Mouse (Mus musculus) gastrocnemius, adult 2 months (tissue): ENCODE results near the gene Casq2. TPM values are rescaled to one million over a fixed set of nuclear protein-coding genes. Genes with fewer than 3 reads are reported as not detected.
A peak's percentile ranks its signal among the peaks of the same experiment; 100 is the strongest.

Source experiments
- DNase-seq: peaks from one replicate; pipeline ENCODE4 v3.0.0; 2022
- H3K27ac ChIP-seq: fragments of 200-600 bp; 2 replicates; pipeline ENCODE4 v1.8.1; 2022; ENCODE audit warnings: mild to moderate bottlenecking
- H3K4me3 ChIP-seq: fragments of 200-600 bp; 2 replicates; pipeline ENCODE4 v1.8.1; 2022; ENCODE audit warnings: mild to moderate bottlenecking, moderate library complexity
- CTCF ChIP-seq: fragments of 200-600 bp; IDR thresholded peaks from 2 replicates; pipeline ENCODE4 v1.8.1; 2022; ENCODE audit warnings: antibody characterized with exemption, mild to moderate bottlenecking, moderate library complexity
- intact Hi-C: fragments of 180-260 bp; cut with DNase I; formaldehyde crosslinking; loops from one replicate; pipeline ENCODE4 v1.15.1; 2025
- total RNA-seq, 2 experiments: library from RNA; stranded (reverse); gene quantifications; 2 replicates each; pipeline ENCODE4 v1.2.3; 2021

The Casq2 gene
- total RNA-seq, 2 experiments from 2014 or later = 21.9 to 106 TPM

DNA sequence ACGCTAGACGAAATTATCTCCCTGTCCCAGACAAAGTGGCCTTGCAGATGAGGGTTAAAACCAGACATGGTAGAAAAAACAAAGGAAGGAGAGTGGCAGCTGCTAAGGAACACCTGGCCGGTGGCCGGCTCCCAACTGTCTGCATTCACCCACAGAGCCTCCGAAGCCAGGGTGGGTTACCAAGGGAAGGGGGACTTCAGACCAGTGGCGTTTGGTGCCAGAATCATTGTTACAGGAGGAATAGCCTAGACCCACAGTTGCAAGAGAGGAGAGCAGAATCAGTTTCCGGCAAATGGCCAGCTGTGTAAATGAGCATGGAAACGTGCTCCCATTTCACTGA is 23.6 kb upstream of the Casq2 start:
- TF ChIP-seq CTCF = no peak
- intact Hi-C loops = loop anchor here (5.0 kb wide), 1 partner anchor 165 kb away; no protein-coding TSS in a partner anchor
- Histone ChIP-seq H3K4me3 (no peak overlapping the region), H3K27ac (no peak overlapping the region)
- DNase-seq = no peak

DNA sequence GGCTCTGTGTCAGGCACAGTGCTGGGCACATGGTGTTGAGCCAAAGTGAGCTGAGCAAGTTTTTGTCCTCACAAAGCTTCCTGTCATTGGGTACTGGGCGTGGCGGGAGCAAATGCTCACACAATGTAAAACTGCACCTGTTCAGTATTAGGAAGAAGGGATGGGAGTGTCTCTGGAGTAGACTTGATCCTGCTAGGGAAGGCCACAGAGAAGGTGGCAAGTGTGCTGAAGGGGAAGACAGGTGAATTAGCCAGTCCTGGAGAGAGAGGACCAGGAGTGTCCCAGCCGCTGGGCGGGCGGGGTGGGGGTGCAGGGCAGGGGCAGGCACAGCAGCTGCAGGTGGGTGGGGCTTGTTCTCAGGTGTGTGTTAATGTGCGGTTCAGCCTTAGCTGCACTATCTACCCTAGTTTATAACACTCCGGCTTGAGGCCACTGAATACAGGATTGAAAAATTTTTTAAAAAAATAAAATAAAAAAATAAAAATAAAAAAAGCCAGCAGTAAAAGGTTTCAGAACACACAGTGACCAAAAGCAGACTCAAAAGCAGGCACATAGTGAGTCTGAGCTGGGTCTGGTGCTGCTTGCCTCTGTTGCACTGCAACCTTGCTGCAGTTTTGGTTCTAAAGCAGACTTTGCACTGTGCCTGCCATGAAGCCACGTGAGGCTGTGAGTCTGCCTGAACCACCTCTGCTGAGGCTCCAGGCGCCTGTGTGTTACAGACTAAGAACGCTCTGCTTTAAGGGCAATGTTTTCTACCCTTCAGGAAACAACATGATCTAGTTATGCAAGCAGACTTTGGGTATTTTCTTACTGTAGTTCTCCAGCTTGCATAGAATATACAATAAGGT is 22.7 kb upstream of the Casq2 start:
- no peak overlapping the region for H3K4me3 ChIP-seq
- no peak overlapping the region for H3K27ac ChIP-seq

GRCm38 (mm10) chr3:102064566-102064965 is 21.6 kb upstream of the Casq2 start:
- Histone ChIP-seq H3K4me3 (no peak overlapping the region), H3K27ac (no peak overlapping the region)
- intact Hi-C loops = loop anchor here (5.0 kb wide), 1 partner anchor 167 kb away; no protein-coding TSS in a partner anchor
- DNase-seq = no peak
- TF ChIP-seq CTCF = no peak

More for the DNA sequence above, 22.7 kb upstream of the Casq2 start:
- no peak for DNase-seq
- no peak for TF ChIP-seq CTCF
- intact Hi-C loops = loop anchor here (5.0 kb wide), 1 partner anchor 166 kb away; no protein-coding TSS in a partner anchor

GRCm38 (mm10) chr3:102067306-102067705 is 18.9 kb upstream of the Casq2 start:
- DNase-seq = no peak
- TF ChIP-seq CTCF = no peak
- intact Hi-C loops = no loop called here
- Histone ChIP-seq H3K27ac (no peak overlapping the region), H3K4me3 (no peak overlapping the region)

DNA sequence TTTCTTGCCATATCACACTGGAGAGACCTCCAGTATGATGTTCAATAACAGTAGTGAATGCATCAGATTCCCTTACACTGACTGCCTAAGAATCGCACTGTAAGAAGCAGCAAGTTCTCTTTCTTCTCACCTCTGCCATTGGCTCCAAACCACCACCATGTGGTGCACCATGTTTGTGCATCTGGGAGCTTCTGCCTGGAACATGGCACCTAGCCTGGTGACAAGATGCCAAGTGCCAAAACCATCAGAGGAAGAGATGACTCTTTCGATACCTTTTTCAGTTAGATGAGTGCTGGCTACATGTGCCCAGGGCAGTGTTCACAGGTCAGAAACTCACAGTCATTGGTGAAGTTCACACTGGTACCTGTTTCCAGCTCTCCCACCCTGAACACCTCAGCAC is 18.4 kb upstream of the Casq2 start:
- Histone ChIP-seq H3K27ac (no peak overlapping the region), H3K4me3 (no peak overlapping the region)
- no peak for TF ChIP-seq CTCF
- no peak for DNase-seq
- intact Hi-C loops = no loop called here

GRCm38 (mm10) chr3:102069260-102069659 is 17.0 kb upstream of the Casq2 start:
- intact Hi-C loops = no loop called here
- DNase-seq = no peak
- Histone ChIP-seq H3K27ac (no peak overlapping the region), H3K4me3 (no peak overlapping the region)
- no peak for TF ChIP-seq CTCF

DNA sequence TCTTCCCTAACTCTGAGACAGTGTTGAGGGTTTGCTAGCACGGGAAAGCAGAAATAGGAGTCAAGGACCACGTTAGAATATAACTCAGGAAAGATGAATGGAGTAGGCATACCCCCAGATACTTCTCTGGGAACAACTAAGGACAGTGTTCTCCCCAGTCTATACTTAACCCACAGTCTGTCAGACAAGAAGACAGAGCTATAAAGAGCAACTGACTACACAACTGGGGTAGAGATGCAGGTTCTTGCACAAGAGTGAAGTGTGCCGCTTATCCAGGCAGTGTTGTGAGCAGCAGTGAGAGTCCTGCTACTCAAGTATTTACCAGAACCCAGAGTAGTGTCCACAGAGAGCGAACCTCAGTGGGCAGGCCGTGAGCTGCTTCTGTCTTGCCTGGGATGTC is 16.5 kb upstream of the Casq2 start:
- intact Hi-C loops = no loop called here
- no peak overlapping the region for H3K27ac ChIP-seq

GRCm38 (mm10) chr3:102070360-102070759 is 15.9 kb upstream of the Casq2 start:
- Histone ChIP-seq H3K27ac (no peak overlapping the region), H3K4me3 (no peak overlapping the region)
- intact Hi-C loops = no loop called here
- DNase-seq = no peak
- TF ChIP-seq CTCF = no peak

More for the DNA sequence above, 16.5 kb upstream of the Casq2 start:
- no peak for TF ChIP-seq CTCF
- H3K4me3 ChIP-seq = no peak overlapping the region
- DNase-seq = no peak

- H3K27ac ChIP-seq = no peak overlapping the region
- no peak for TF ChIP-seq CTCF
- no peak overlapping the region for H3K4me3 ChIP-seq
- no peak for DNase-seq
- intact Hi-C loops = no loop called here
Measured at GRCm38 (mm10) chr3:102071016-102071415, 15.2 kb upstream of the Casq2 start.

DNA sequence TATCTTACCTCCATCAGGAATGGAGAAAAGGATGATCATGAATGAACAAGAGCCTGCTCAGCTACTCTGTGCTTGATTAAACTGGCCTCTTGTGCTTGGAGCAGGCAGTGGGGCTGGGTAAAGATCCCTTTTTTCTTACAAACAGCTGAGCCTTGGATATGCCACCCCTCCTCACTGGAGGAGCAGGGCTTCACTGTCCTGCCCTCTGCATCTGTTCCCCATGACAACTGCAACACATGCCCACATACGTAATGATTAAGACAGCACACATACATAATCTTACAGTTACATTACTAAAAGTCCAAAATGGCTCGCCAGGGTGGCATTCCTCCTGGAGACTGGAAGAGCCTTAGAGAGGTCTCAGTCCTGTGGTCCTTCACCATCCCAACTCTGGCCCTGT is 6.8 kb upstream of the Casq2 start:
- no peak for TF ChIP-seq CTCF

DNA sequence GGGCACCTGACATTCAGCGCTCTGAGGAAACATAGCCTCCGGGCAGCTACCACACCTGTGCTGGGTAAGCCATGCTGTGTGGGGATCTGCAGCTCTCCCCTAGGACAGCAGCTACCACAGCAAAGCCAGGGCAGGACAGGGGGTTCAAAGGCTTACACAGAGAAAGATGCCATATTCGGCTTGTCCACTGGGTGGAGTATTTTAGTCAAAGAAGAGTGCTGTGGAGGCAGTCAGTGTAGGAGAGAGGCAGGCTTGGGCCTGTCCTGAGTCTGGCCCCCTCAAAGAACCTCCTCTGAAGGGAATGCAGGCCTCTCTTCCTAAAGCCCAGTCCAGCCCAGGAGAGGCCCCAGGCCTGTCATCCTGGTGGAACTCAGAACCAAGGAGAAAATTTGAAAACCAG is 4.4 kb upstream of the Casq2 start:
- peak; percentile 67 for DNase-seq
- TF ChIP-seq CTCF = peak; percentile 88
- H3K27ac ChIP-seq = no peak overlapping the region
- intact Hi-C loops = loop anchor here (1.0 to 10.0 kb wide), 3 partner anchors 39 to 613 kb away; no protein-coding TSS in a partner anchor
- no peak overlapping the region for H3K4me3 ChIP-seq

More for the DNA sequence above, 6.8 kb upstream of the Casq2 start:
- no peak overlapping the region for H3K4me3 ChIP-seq
- DNase-seq = no peak
- H3K27ac ChIP-seq = no peak overlapping the region
- intact Hi-C loops = no loop called here

DNA sequence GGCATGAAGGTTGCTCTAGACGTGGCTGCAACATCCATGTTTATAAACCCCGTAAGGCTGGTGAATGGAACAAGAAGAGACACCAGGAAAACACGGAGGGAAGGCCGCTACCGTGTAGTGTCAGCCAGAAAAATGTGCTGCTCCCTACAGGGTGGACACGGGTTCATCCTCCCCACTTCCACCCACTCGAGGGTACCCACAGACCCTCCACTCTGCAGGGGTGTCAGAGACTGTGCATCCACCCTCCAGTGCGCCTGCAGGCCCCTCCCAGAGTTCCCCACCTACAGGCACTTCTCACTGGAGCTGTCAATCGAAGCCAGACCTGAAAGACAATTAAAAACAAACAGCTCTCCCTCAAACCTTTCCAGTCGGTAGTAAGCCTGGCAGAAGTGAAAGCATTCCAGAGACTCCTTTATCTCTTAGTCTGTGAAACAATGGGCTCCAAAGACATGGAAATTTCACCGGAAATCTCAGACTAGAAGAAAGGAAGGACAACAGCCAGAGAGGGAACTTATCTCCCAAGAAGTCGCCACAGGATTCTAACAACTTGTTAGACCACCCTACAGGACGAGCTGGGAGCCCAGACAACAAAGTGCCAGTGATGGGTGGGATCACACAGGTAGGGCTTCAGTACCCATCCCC is 2.5 kb upstream of the Casq2 start:
- no peak for DNase-seq
- H3K4me3 ChIP-seq = no peak overlapping the region
- intact Hi-C loops = loop anchor here (2.0 to 10.0 kb wide), 3 partner anchors 15 to 611 kb away; no protein-coding TSS in a partner anchor
- H3K27ac ChIP-seq = no peak overlapping the region
- TF ChIP-seq CTCF = no peak

DNA sequence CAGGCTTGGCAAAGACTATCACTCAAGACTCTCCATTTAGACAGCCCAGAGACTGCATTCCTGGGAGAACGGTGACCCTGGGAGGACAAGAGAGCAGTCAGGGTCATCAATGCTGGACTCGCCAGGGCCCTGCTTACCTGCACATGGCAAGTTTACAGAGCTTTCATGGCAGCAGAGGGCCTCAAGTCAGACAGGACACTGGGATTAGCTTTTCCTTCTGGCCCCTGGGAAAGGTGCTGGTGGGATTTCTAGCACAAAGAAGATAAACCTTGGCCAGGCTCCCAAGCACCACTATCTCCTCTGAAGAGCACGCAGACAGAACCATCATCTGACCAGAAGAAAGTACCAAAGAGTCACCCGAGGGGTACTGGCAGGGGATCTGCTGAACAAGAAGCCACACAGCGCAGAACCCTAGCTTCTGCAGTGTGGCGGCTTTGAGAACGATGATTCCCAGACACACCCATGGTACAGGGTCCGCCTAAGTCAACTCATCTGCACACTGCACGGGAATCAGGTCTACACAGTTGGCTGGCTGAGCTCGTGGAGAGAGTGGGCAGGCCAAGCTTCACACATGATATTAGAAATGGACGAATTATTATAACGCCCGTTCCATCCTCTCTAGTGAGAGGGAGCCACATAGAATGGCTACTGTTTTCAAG is 1.3 kb upstream of the Casq2 start:
- Histone ChIP-seq H3K27ac (peak overlapping the region; percentile 78), H3K4me3 (no peak overlapping the region)
- no peak for DNase-seq
- no peak for TF ChIP-seq CTCF
- intact Hi-C loops = loop anchor here (2.0 to 10.0 kb wide), 2 partner anchors 14 to 610 kb away; no protein-coding TSS in a partner anchor
